Mouse (Mus musculus): ENCODE measurements around the gene Dazl. TPM values are rescaled to one million over a fixed set of nuclear protein-coding genes. Genes with fewer than 3 reads are reported as not detected.

Gene Dazl
- polyA plus RNA-seq, 1 experiment from 2014 or later = 0.33 TPM

- Histone ChIP-seq H3K27ac (ENCODE audit: poor library complexity, severe bottlenecking) (no peak overlapping the region), H3K4me2 (no peak overlapping the region), H3K36me3 (no peaks in the 10 kb centered on the region), H3K27me3 (replicated peaks) (no peaks in the 10 kb centered on the region), H3K4me3 (no peak overlapping the region), H3K4me1 (replicated peaks) (peaks cover 19% of the 10 kb centered on the region), H3K9me3 (replicated peaks) (no peaks in the 10 kb centered on the region), H3K9ac (no peak overlapping the region)
- ATAC-seq (ENCODE audit: insufficient number of reproducible peaks, low FRiP score) = no peak
- WGBS = 20% methylated on average over 11 of the region's 11 CpGs
Measured at GRCm38 (mm10) chr17:50316216-50317150, 23.0 kb upstream of the Dazl start.

GRCm38 (mm10) chr17:50310148-50310802, 16.8 kb upstream of the Dazl start:
- WGBS = 48% methylated on average over 10 of the region's 10 CpGs
- Histone ChIP-seq H3K36me3 (no peaks in the 10 kb centered on the region), H3K4me2 (no peak overlapping the region), H3K4me3 (no peak overlapping the region), H3K4me1 (replicated peaks) (no peaks in the 10 kb centered on the region), H3K27ac (ENCODE audit: poor library complexity, severe bottlenecking) (no peak overlapping the region), H3K27me3 (replicated peaks) (no peaks in the 10 kb centered on the region), H3K9me3 (replicated peaks) (no peaks in the 10 kb centered on the region), H3K9ac (no peak overlapping the region)
- no peak for ATAC-seq (ENCODE audit: insufficient number of reproducible peaks, low FRiP score)

GRCm38 (mm10) chr17:50309512-50310072, 16.2 kb upstream of the Dazl start:
- H3K9ac ChIP-seq = no peak overlapping the region
- no peaks in the 10 kb centered on the region for H3K9me3 ChIP-seq (replicated peaks)
- ATAC-seq (ENCODE audit: insufficient number of reproducible peaks, low FRiP score) = no peak
- WGBS = 74% methylated on average over 5 of the region's 5 CpGs
- no peak overlapping the region for H3K4me3 ChIP-seq
- no peaks in the 10 kb centered on the region for H3K4me1 ChIP-seq (replicated peaks)
- no peak overlapping the region for H3K27ac ChIP-seq (ENCODE audit: poor library complexity, severe bottlenecking)
- H3K27me3 ChIP-seq (replicated peaks) = no peaks in the 10 kb centered on the region
- no peak overlapping the region for H3K4me2 ChIP-seq
- no peaks in the 10 kb centered on the region for H3K36me3 ChIP-seq

- H3K36me3 ChIP-seq = no peaks in the 10 kb centered on the region
- H3K9ac ChIP-seq = no peak overlapping the region
- WGBS = 54% methylated on average over 5 of the region's 5 CpGs
- H3K4me3 ChIP-seq = no peak overlapping the region
- no peaks in the 10 kb centered on the region for H3K4me1 ChIP-seq (replicated peaks)
- no peak overlapping the region for H3K4me2 ChIP-seq
- no peak overlapping the region for H3K27ac ChIP-seq (ENCODE audit: poor library complexity, severe bottlenecking)
- no peak for ATAC-seq (ENCODE audit: insufficient number of reproducible peaks, low FRiP score)
- H3K27me3 ChIP-seq (replicated peaks) = no peaks in the 10 kb centered on the region
- H3K9me3 ChIP-seq (replicated peaks) = no peaks in the 10 kb centered on the region
Measured at GRCm38 (mm10) chr17:50308880-50309279, 15.4 kb upstream of the Dazl start.

GRCm38 (mm10) chr17:50308059-50308647, 14.7 kb upstream of the Dazl start:
- Histone ChIP-seq H3K4me1 (replicated peaks) (no peaks in the 10 kb centered on the region), H3K4me2 (no peak overlapping the region), H3K9ac (no peak overlapping the region), H3K9me3 (replicated peaks) (no peaks in the 10 kb centered on the region), H3K27me3 (replicated peaks) (no peaks in the 10 kb centered on the region), H3K36me3 (no peaks in the 10 kb centered on the region), H3K4me3 (no peak overlapping the region), H3K27ac (ENCODE audit: poor library complexity, severe bottlenecking) (no peak overlapping the region)
- 84% methylated on average over 10 of the region's 10 CpGs for WGBS
- ATAC-seq (ENCODE audit: insufficient number of reproducible peaks, low FRiP score) = no peak

DNA sequence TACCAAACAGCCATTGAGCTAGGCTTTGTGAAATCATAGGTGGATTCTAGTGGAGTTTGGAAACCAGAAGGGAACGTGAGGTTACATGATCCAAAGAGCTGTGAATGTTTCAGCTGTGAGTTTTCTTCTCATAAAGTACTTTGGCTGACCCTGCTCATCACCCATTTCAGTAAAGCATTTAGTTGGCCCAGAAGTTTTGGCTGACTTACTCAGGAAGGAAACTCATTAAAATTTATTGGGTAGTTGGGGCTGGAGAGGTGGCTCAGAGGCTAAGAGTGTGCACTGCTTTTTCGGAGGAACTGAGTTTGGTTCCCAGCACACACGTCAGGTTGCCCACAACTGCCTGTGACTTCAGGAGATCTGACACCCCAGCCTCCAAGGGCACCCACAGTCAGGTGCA, 9.4 kb upstream of the Dazl start:
- Histone ChIP-seq H3K9me3 (replicated peaks) (no peaks in the 10 kb centered on the region), H3K36me3 (no peaks in the 10 kb centered on the region), H3K4me3 (no peak overlapping the region), H3K27me3 (replicated peaks) (no peaks in the 10 kb centered on the region), H3K9ac (no peak overlapping the region), H3K27ac (ENCODE audit: poor library complexity, severe bottlenecking) (no peak overlapping the region), H3K4me1 (replicated peaks) (no peaks in the 10 kb centered on the region), H3K4me2 (no peak overlapping the region)
- 84% methylated on average over 3 of the region's 3 CpGs for WGBS
- no peak for ATAC-seq (ENCODE audit: insufficient number of reproducible peaks, low FRiP score)

DNA sequence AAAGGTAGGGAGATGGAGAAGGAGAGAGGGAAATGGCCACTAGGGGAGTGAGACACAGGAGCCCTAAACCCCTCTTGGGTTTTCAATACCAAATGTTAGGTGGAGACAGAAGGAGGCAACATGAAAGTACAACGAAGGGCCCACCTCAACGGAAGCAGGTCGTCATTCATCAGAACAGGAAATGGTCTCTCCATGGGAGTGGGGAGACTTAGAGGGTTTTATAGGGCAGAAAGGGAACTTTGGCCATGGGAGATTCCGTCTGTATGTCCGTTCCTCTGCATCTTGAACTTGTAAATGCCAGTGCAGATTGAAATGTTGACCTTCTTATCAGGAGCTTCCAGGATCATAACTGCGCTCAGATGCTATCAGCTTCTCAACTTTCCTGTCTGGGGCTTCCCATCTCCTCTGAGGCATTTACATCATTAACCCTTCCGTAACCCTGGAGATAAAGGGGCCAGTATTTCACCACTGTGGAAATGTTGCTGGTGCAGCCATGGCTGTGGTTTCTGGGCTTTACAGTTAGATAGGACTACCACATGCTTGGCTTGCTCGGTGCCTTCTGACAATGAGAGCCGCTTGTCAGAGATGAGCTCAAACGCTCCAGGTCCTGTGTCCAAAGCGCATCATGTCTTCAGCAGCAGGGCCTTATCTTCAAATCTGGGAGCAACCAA, 6.9 kb upstream of the Dazl start:
- Histone ChIP-seq H3K9me3 (replicated peaks) (no peaks in the 10 kb centered on the region), H3K36me3 (no peaks in the 10 kb centered on the region), H3K4me1 (replicated peaks) (no peaks in the 10 kb centered on the region), H3K27me3 (replicated peaks) (no peaks in the 10 kb centered on the region), H3K4me3 (no peak overlapping the region), H3K27ac (ENCODE audit: poor library complexity, severe bottlenecking) (no peak overlapping the region), H3K4me2 (no peak overlapping the region), H3K9ac (no peak overlapping the region)
- 63% methylated on average over 11 of the region's 11 CpGs for WGBS
- no peak for ATAC-seq (ENCODE audit: insufficient number of reproducible peaks, low FRiP score)

DNA sequence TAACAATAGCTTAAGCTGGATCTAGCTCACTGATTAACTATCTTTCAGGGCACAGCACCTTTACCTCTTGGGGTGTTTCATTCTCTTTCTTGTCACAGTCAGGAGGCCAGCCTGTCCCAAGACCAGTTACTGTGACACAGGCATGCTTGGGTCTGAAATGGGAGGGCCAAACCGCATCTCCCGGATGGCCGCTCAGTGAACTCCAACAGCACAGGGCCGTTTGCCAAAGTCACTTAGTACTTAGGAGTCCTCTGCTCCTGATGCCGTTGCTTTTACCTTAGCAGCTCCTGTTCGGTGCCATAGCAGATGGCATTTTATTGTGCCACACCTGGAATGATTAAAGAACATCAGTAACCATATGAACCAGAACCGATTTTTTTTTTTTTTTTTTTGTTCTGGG, 5.4 kb upstream of the Dazl start:
- Histone ChIP-seq H3K27ac (ENCODE audit: poor library complexity, severe bottlenecking) (no peak overlapping the region), H3K9ac (no peak overlapping the region), H3K36me3 (0 out of 2 replicates have a peak, but pooled peaks cover under 1% of the 10 kb centered on the region), H3K4me2 (no peak overlapping the region), H3K4me1 (replicated peaks) (no peaks in the 10 kb centered on the region), H3K4me3 (no peak overlapping the region), H3K9me3 (replicated peaks) (peaks cover 2% of the 10 kb centered on the region), H3K27me3 (replicated peaks) (no peaks in the 10 kb centered on the region)
- 76% methylated on average over 7 of the region's 7 CpGs for WGBS
- ATAC-seq (ENCODE audit: insufficient number of reproducible peaks, low FRiP score) = no peak

DNA sequence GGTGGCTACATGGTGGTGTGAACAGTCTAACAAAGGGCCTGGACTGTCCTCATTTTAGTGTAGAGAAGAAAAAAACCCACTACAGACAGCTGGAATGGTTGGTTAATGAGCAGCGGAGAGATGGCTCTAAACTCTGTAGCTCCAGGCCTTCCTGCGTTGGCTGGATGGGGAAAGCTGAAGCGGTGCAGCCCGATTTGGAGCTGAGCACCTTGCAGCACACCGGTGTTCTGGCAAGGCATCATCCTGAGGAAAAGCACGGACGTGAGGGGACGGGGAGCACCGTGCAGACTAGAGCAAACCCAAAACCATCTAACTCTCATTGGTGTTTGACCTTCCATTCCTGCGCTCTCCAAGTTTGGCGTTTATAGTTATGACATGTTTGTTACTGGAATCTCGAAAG, 1.3 kb upstream of the Dazl start:
- H3K9ac ChIP-seq = no peak overlapping the region
- peaks cover 12% of the 10 kb centered on the region for H3K9me3 ChIP-seq (replicated peaks)
- no peak overlapping the region for H3K4me2 ChIP-seq
- H3K27ac ChIP-seq (ENCODE audit: poor library complexity, severe bottlenecking) = no peak overlapping the region
- WGBS = 86% methylated on average over 12 of the region's 12 CpGs
- H3K4me1 ChIP-seq (replicated peaks) = no peaks in the 10 kb centered on the region
- ATAC-seq (ENCODE audit: insufficient number of reproducible peaks, low FRiP score) = no peak
- H3K36me3 ChIP-seq = 0 out of 2 replicates have a peak, but pooled peaks cover 5% of the 10 kb centered on the region
- no peaks in the 10 kb centered on the region for H3K27me3 ChIP-seq (replicated peaks)
- no peak overlapping the region for H3K4me3 ChIP-seq

DNA sequence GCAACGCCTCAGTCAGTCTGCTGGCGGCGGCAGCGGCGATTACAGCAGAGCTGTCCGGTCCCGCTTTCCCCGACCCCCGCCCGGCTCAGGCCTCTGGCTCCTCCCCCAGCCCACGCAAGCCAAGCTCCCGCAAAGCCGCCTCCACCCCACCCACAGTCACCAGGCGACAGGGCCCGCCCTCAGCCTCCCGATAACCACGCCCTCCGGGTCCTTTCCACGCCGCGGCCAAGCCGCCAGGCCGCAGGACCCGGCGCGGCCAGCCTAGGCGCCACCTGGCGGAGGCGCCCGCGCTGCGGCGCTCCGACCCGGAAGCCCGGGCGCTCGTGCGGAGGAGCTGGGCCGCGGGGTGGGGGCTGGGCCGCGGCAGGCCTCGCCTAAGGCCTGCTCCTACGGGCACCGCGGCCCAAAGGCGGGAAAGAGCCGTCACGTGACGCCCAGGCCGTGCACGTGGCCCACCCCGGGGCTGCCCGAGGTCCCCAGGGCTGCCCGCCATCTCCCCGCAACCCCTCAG, 720 bp downstream of the Dazl start:
- Histone ChIP-seq H3K9ac (peak overlapping the region; percentile 61), H3K27ac (ENCODE audit: poor library complexity, severe bottlenecking) (peak overlapping the region; percentile 35), H3K9me3 (replicated peaks) (peaks cover 12% of the 10 kb centered on the region), H3K4me2 (peak overlapping the region; percentile 65), H3K36me3 (0 out of 2 replicates have a peak, but pooled peaks cover 5% of the 10 kb centered on the region), H3K4me3 (peak overlapping the region; percentile 50), H3K27me3 (replicated peaks) (no peaks in the 10 kb centered on the region), H3K4me1 (replicated peaks) (no peaks in the 10 kb centered on the region)
- peak; percentile 91 for ATAC-seq (ENCODE audit: insufficient number of reproducible peaks, low FRiP score)
- WGBS = 5% methylated on average over 54 of the region's 57 CpGs

Measured in heart, embryonic 12.5 days (tissue).